Mouse (Mus musculus) naive thymus-derived CD4-positive, alpha-beta T cell, adult 2 months (primary cell): ENCODE data around the gene Espn.
A peak's percentile ranks its signal among the peaks of the same experiment; 100 is the strongest.

Experiments
- DNase-seq: peaks from one replicate; pipeline ENCODE4 v3.0.0-alpha.2; 2011; ENCODE audit warnings: low read depth

The Espn gene

GRCm38 (mm10) chr4:152146033-152146827 is 5.9 kb downstream of the Espn start:
- DNase-seq = no peak

GRCm38 (mm10) chr4:152145473-152145872 is 6.7 kb downstream of the Espn start:
- no peak for DNase-seq

GRCm38 (mm10) chr4:152143632-152144031 is 8.5 kb downstream of the Espn start:
- DNase-seq = no peak

GRCm38 (mm10) chr4:152141521-152142135 is 10.5 kb downstream of the Espn start:
- no peak for DNase-seq

GRCm38 (mm10) chr4:152140441-152140840 is 11.7 kb downstream of the Espn start:
- peak; percentile 71 for DNase-seq

GRCm38 (mm10) chr4:152138497-152139260 is 13.5 kb downstream of the Espn start:
- peak; percentile 89 for DNase-seq

- no peak for DNase-seq
Measured at GRCm38 (mm10) chr4:152136876-152137250, 15.3 kb downstream of the Espn start.

- peak; percentile 82 for DNase-seq
Measured at GRCm38 (mm10) chr4:152136112-152136875, 15.9 kb downstream of the Espn start.

GRCm38 (mm10) chr4:152135363-152135762 is 16.8 kb downstream of the Espn start:
- DNase-seq = no peak

GRCm38 (mm10) chr4:152134507-152134906 is 17.7 kb downstream of the Espn start:
- DNase-seq = peak; percentile 81

- DNase-seq = peak; percentile 21
Measured at GRCm38 (mm10) chr4:152133213-152133612, 19.0 kb downstream of the Espn start.

- DNase-seq = peak; percentile 30
Measured at GRCm38 (mm10) chr4:152132772-152133169, 19.4 kb downstream of the Espn start.

- DNase-seq = peak; percentile 55
Measured at GRCm38 (mm10) chr4:152131809-152132771, 20.1 kb downstream of the Espn start.

GRCm38 (mm10) chr4:152130771-152131653 is 21.2 kb downstream of the Espn start:
- peak; percentile 74 for DNase-seq

GRCm38 (mm10) chr4:152129395-152129930 is 22.7 kb downstream of the Espn start:
- peak; percentile 27 for DNase-seq

GRCm38 (mm10) chr4:152128784-152129183 is 23.4 kb downstream of the Espn start:
- no peak for DNase-seq

- DNase-seq = no peak
Measured at GRCm38 (mm10) chr4:152127884-152128283, 24.3 kb downstream of the Espn start.

- DNase-seq = peak; percentile 24
Measured at GRCm38 (mm10) chr4:152126026-152126920, 25.9 kb downstream of the Espn start.
